11 mouse cellular contexts compared by ENCODE assay signal in genomic region chr15:101472952-101473528, GRCm38 (mm10). TPM values are rescaled to one million over a fixed set of nuclear protein-coding genes. Genes with fewer than 3 reads are reported as not detected.
DNase-seq lines count a peak whose midpoint lies in the region; ATAC-seq and TF ChIP-seq lines count a peak whose summit lies in the region.
"Had no signal": no experiment of that assay in that cellular context is flagged by ENCODE, and none has a peak within 500 bp of the region (broad histone marks: within the 10 kb centered on the region; RNA-seq: fewer than 3 reads in every experiment).

TSS of gene Krt86 (plus strand) at chr15:101473478.

- no peak for ATAC-seq in heart, postnatal 0 days (ENCODE audit: insufficient read depth, low read depth)

- no peaks in the 10 kb centered on the region for H3K27me3 ChIP-seq in heart, postnatal 0 days (ENCODE audit: control insufficient read depth, insufficient read depth, low read length)
- peaks cover 11% of the 10 kb centered on the region; the same call in 1 of the 2 replicates for H3K27me3 ChIP-seq in embryonic facial prominence, embryonic 10.5 days (replicated peaks; ENCODE audit: low read depth, poor library complexity, severe bottlenecking)

- H3K9ac ChIP-seq in heart, postnatal 0 days (replicated peaks; ENCODE audit: low read depth, low read length): no peak within 1 kb of the TSS
- H3K9ac ChIP-seq: liver, embryonic 14.5 days had no signal

- H3K36me3 ChIP-seq in heart, postnatal 0 days (replicated peaks; ENCODE audit: control insufficient read depth, insufficient read depth, low read length): no peaks in the 10 kb centered on the region
- H3K36me3 ChIP-seq in embryonic facial prominence, embryonic 10.5 days (replicated peaks): no peaks in the 10 kb centered on the region

- no peaks in the 10 kb centered on the region for H3K4me1 ChIP-seq in heart, postnatal 0 days (ENCODE audit: control insufficient read depth, insufficient read depth)
- no peaks in the 10 kb centered on the region for H3K4me1 ChIP-seq in embryonic facial prominence, embryonic 10.5 days

- DNase-seq in heart, postnatal 0 days (ENCODE audit: low spot score): peak; percentile 66
- DNase-seq in heart, adult 9 months (ENCODE audit: low spot score in 2 of 2): no peak
- peak; percentile 44 for DNase-seq in thymus, postnatal 4 days
- DNase-seq in thymus, postnatal 25 days: no peak
- DNase-seq in embryonic facial prominence, embryonic 10.5 days (ENCODE audit: low spot score): peak; percentile 77
- DNase-seq in retina, embryonic 14.5 days (ENCODE audit: low spot score): peak; percentile 66
- no peak for DNase-seq in right cerebral cortex, postnatal 4 days
- no peak for DNase-seq in thymus, postnatal 10 days (ENCODE audit: low spot score in 2 of 2)
- DNase-seq: cerebellum, postnatal 14 days had no signal

- H3K27ac ChIP-seq in heart, postnatal 0 days (ENCODE audit: low read depth): no peak within 1 kb of the TSS
- no peak within 1 kb of the TSS for H3K27ac ChIP-seq in embryonic facial prominence, embryonic 10.5 days (replicated peaks)
- H3K27ac ChIP-seq: liver, embryonic 14.5 days had no signal

- no peaks in the 10 kb centered on the region for H3K9me3 ChIP-seq in heart, postnatal 0 days (replicated peaks; ENCODE audit: control insufficient read depth, low read length)
- no peaks in the 10 kb centered on the region for H3K9me3 ChIP-seq in embryonic facial prominence, embryonic 10.5 days

- TF ChIP-seq CTCF in heart, postnatal 0 days (IDR thresholded peaks at IDR 0.05; ENCODE audit: low read depth): no peak

- H3K4me2 ChIP-seq in heart, postnatal 0 days (ENCODE audit: low read depth, low read length): no peak within 1 kb of the TSS

- H3K4me3 ChIP-seq in heart, postnatal 0 days (ENCODE audit: low read depth, low read length): no peak within 1 kb of the TSS
- no peak within 1 kb of the TSS for H3K4me3 ChIP-seq in embryonic facial prominence, embryonic 10.5 days

- WGBS in heart, postnatal 0 days: 16% methylated on average over 10 of the region's 10 CpGs
- 40% methylated on average over 10 of the region's 10 CpGs for WGBS in embryonic facial prominence, embryonic 10.5 days

- TF ChIP-seq EP300 in heart, postnatal 0 days (IDR thresholded peaks at IDR 0.05; ENCODE audit: low read depth): no peak

RNA-seq across cellular contexts. Expression of gene Krt86, which starts in this region (rescaled TPM):
- not detected in 2 replicates for total RNA-seq in heart, postnatal 0 days (2014; rRNA removed; ENCODE audit: low replicate concordance)
- polyA plus RNA-seq in heart, postnatal 0 days (2015; fragmentation: Nextera tagmentation; extraction: Ambion mirVana): not detected in 2 replicates
- not detected in 2 replicates for polyA plus RNA-seq in embryonic facial prominence, embryonic 10.5 days (2016; fragmentation: Nextera tagmentation; extraction: Ambion mirVana)
- polyA plus RNA-seq: heart, embryonic 14.5 days; liver, embryonic 14.5 days had no signal

Comparison
In these comparisons a context has a peak if more than half of its experiments do, and no peak if none do; other contexts are left out.
1. DNase-seq: peak in thymus, postnatal 4 days (single experiment) and retina, embryonic 14.5 days (single experiment); none in heart, adult 9 months (0 of 2), thymus, postnatal 25 days (single experiment), right cerebral cortex, postnatal 4 days (single experiment) and thymus, postnatal 10 days (0 of 2).
2. Peak in DNase-seq in heart, postnatal 0 days; RNA of the gene not detected or under 1 TPM.
3. Peak in DNase-seq in embryonic facial prominence, embryonic 10.5 days; RNA of the gene not detected or under 1 TPM.